ENCODE assay signal across 8 mouse cellular contexts in genomic region chr6:83038496-83039012, GRCm38 (mm10). TPM values are rescaled to one million over a fixed set of nuclear protein-coding genes. Genes with fewer than 3 reads are reported as not detected.
DNase-seq lines count a peak whose midpoint lies in the region; ATAC-seq and TF ChIP-seq lines count a peak whose summit lies in the region.

No protein-coding gene starts in this region.

- no peak overlapping the region for H3K9ac ChIP-seq in intestine, postnatal 0 days (ENCODE audit: low read depth, low read length)

- DNase-seq in adrenal gland, postnatal 14 days: peak; percentile 97
- DNase-seq in embryonic facial prominence, embryonic 10.5 days (ENCODE audit: low spot score): peak; percentile 90
- peak; percentile 99 for DNase-seq in heart, adult 11 months
- DNase-seq in left cerebral cortex, postnatal 25 days (ENCODE audit: low spot score in 2 of 2): peak; percentile 83 to 86
- peak; percentile 84 for DNase-seq in right cerebral cortex, postnatal 14 days
- DNase-seq in urinary bladder, postnatal 25 days (ENCODE audit: low spot score): peak; percentile 92

- 10% methylated on average over 24 of the region's 24 CpGs for WGBS in embryonic facial prominence, embryonic 10.5 days
- 11% methylated on average over 24 of the region's 24 CpGs for WGBS in intestine, postnatal 0 days

- intact Hi-C loops in left cerebral cortex, postnatal 25 days (cut with DNase I): no loop called here

- H3K27me3 ChIP-seq in embryonic facial prominence, embryonic 10.5 days (replicated peaks; ENCODE audit: low read depth, poor library complexity, severe bottlenecking): peaks cover 47% of the 10 kb centered on the region
- H3K27me3 ChIP-seq in intestine, postnatal 0 days (replicated peaks; ENCODE audit: control insufficient read depth, insufficient read depth, low read length): no peaks in the 10 kb centered on the region; the same call in 1 of the 2 replicates

- H3K9me3 ChIP-seq in embryonic facial prominence, embryonic 10.5 days: no peaks in the 10 kb centered on the region
- H3K9me3 ChIP-seq in intestine, postnatal 0 days (ENCODE audit: control insufficient read depth): no peaks in the 10 kb centered on the region

- peak overlapping the region; percentile 68; the same call in 1 of the 2 replicates for H3K27ac ChIP-seq in embryonic facial prominence, embryonic 10.5 days (replicated peaks)
- H3K27ac ChIP-seq in intestine, postnatal 0 days (ENCODE audit: low read depth, low read length): no peak overlapping the region

- ATAC-seq in intestine, postnatal 0 days: peak; percentile 76
- peak; percentile 89 for ATAC-seq in megakaryocyte-erythroid progenitor cell, adult 5-6 weeks (replicated peaks; ENCODE audit: low FRiP score, low TSS enrichment, poor library complexity, severe bottlenecking)

- no peaks in the 10 kb centered on the region for H3K36me3 ChIP-seq in embryonic facial prominence, embryonic 10.5 days (replicated peaks)
- H3K36me3 ChIP-seq in intestine, postnatal 0 days (ENCODE audit: control insufficient read depth, insufficient read depth): no peaks in the 10 kb centered on the region

- H3K4me3 ChIP-seq in embryonic facial prominence, embryonic 10.5 days: peak overlapping the region; percentile 48
- peak overlapping the region; percentile 23; the same call in 1 of the 2 replicates for H3K4me3 ChIP-seq in intestine, postnatal 0 days (ENCODE audit: low read depth, low read length)

- peaks cover 31% of the 10 kb centered on the region for H3K4me1 ChIP-seq in embryonic facial prominence, embryonic 10.5 days
- no peaks in the 10 kb centered on the region for H3K4me1 ChIP-seq in intestine, postnatal 0 days (replicated peaks; ENCODE audit: control insufficient read depth, insufficient read depth, low read length)

- peak overlapping the region; percentile 58 for H3K4me2 ChIP-seq in intestine, postnatal 0 days (replicated peaks; ENCODE audit: low read depth)

- no peak for TF ChIP-seq CTCF in intestine, postnatal 0 days (IDR thresholded peaks at IDR 0.05; ENCODE audit: low read depth)

RNA-seq across cellular contexts. Expression of gene Loxl3, which starts 4.6 kb away (rescaled TPM):
- 2.8 and 4.1 TPM in 2 replicates for total RNA-seq in adrenal gland, postnatal 14 days (2021)
- 11.4 and 11.6 TPM in 2 replicates for polyA plus RNA-seq in embryonic facial prominence, embryonic 10.5 days (2016; fragmentation: Nextera tagmentation; extraction: Ambion mirVana)
- 4.1 and 4.7 TPM in 2 replicates for polyA plus RNA-seq in intestine, postnatal 0 days (2015; fragmentation: Nextera tagmentation; extraction: Ambion mirVana)
- 1 to 10 TPM; 1.9 to 2.7 TPM for total RNA-seq in left cerebral cortex, postnatal 25 days (2021)
- total RNA-seq in megakaryocyte-erythroid progenitor cell, adult 5-6 weeks (2014; fragmentation: Nextera tagmentation): 0.67 and 8.2 TPM in 2 replicates
- total RNA-seq in megakaryocyte-erythroid progenitor cell, adult 5-6 weeks (2017): 0.61 and 0.88 TPM in 2 replicates

RNA-seq across cellular contexts. Expression of gene Dok1, which starts 5.3 kb away (rescaled TPM):
- 8.3 and 13.0 TPM in 2 replicates for total RNA-seq in adrenal gland, postnatal 14 days (2021)
- 11.1 and 12.2 TPM in 2 replicates for polyA plus RNA-seq in embryonic facial prominence, embryonic 10.5 days (2016; fragmentation: Nextera tagmentation; extraction: Ambion mirVana)
- polyA plus RNA-seq in intestine, postnatal 0 days (2015; fragmentation: Nextera tagmentation; extraction: Ambion mirVana): 7.7 and 8.8 TPM in 2 replicates
- 1 to 10 TPM; 1.1 to 1.6 TPM for total RNA-seq in left cerebral cortex, postnatal 25 days (2021)
- total RNA-seq in megakaryocyte-erythroid progenitor cell, adult 5-6 weeks (2014; fragmentation: Nextera tagmentation): 15.0 and 25.0 TPM in 2 replicates
- total RNA-seq in megakaryocyte-erythroid progenitor cell, adult 5-6 weeks (2017): 24.2 and 46.1 TPM in 2 replicates

RNA-seq across cellular contexts. Expression of gene Aup1, which starts 15.8 kb away (rescaled TPM):
- 164 and 190 TPM in 2 replicates for total RNA-seq in adrenal gland, postnatal 14 days (2021)
- polyA plus RNA-seq in embryonic facial prominence, embryonic 10.5 days (2016; fragmentation: Nextera tagmentation; extraction: Ambion mirVana): 148 and 172 TPM in 2 replicates
- 191 and 210 TPM in 2 replicates for polyA plus RNA-seq in intestine, postnatal 0 days (2015; fragmentation: Nextera tagmentation; extraction: Ambion mirVana)
- total RNA-seq in left cerebral cortex, postnatal 25 days (2021): 100 to 1,000 TPM; 100 to 114 TPM
- total RNA-seq in megakaryocyte-erythroid progenitor cell, adult 5-6 weeks (2014; fragmentation: Nextera tagmentation): 246 and 368 TPM in 2 replicates
- total RNA-seq in megakaryocyte-erythroid progenitor cell, adult 5-6 weeks (2017): 115 and 128 TPM in 2 replicates

RNA-seq across cellular contexts. Expression of gene Htra2, which starts 16.5 kb away (rescaled TPM):
- total RNA-seq in adrenal gland, postnatal 14 days (2021): 50.7 and 59.3 TPM in 2 replicates
- polyA plus RNA-seq in embryonic facial prominence, embryonic 10.5 days (2016; fragmentation: Nextera tagmentation; extraction: Ambion mirVana): 83.5 and 90.0 TPM in 2 replicates
- 22.7 and 24.0 TPM in 2 replicates for polyA plus RNA-seq in intestine, postnatal 0 days (2015; fragmentation: Nextera tagmentation; extraction: Ambion mirVana)
- 10 to 100 TPM; 42.9 to 45.4 TPM for total RNA-seq in left cerebral cortex, postnatal 25 days (2021)
- total RNA-seq in megakaryocyte-erythroid progenitor cell, adult 5-6 weeks (2014; fragmentation: Nextera tagmentation): 225 and 296 TPM in 2 replicates
- 97.5 and 128 TPM in 2 replicates for total RNA-seq in megakaryocyte-erythroid progenitor cell, adult 5-6 weeks (2017)

RNA-seq across cellular contexts. Expression of gene Dqx1, which starts 19.1 kb away (rescaled TPM):
- 2.8 TPM in 2 replicates for total RNA-seq in adrenal gland, postnatal 14 days (2021)
- 1.8 and 2.8 TPM in 2 replicates for polyA plus RNA-seq in embryonic facial prominence, embryonic 10.5 days (2016; fragmentation: Nextera tagmentation; extraction: Ambion mirVana)
- polyA plus RNA-seq in intestine, postnatal 0 days (2015; fragmentation: Nextera tagmentation; extraction: Ambion mirVana): 24.8 and 27.1 TPM in 2 replicates
- under 1 TPM; 0.25 to 0.99 TPM for total RNA-seq in left cerebral cortex, postnatal 25 days (2021)
- 6.0 and 7.9 TPM in 2 replicates for total RNA-seq in megakaryocyte-erythroid progenitor cell, adult 5-6 weeks (2014; fragmentation: Nextera tagmentation)
- total RNA-seq in megakaryocyte-erythroid progenitor cell, adult 5-6 weeks (2017): 0.56 and 1.0 TPM in 2 replicates
